Mouse (Mus musculus) forebrain, embryonic 15.5 days (tissue): ENCODE results near the gene Slc6a6. TPM values are rescaled to one million over a fixed set of nuclear protein-coding genes. Genes with fewer than 3 reads are reported as not detected.

Experiments used
- ATAC-seq: fragments of 200-750 bp; cut with Nextera tagmentation; replicated peaks from 2 replicates; pipeline ENCODE4 v1.8.0; 2017; ENCODE audit warnings: mild to moderate bottlenecking, moderate TSS enrichment, moderate library complexity
- H3K27ac ChIP-seq: fragments of 300-500 bp; sonication (generic); replicated peaks from 2 replicates; pipeline ENCODE4 v1.5.1; 2015; ENCODE audit warnings: mild to moderate bottlenecking, inconsistent platforms
- H3K27me3 ChIP-seq: fragments of 300-500 bp; sonication (generic); 2 replicates; pipeline ENCODE4 v1.6.1; 2015; ENCODE audit warnings: inconsistent platforms
- H3K36me3 ChIP-seq: fragments of 300-500 bp; sonication (generic); 2 replicates; pipeline ENCODE4 v1.6.1; 2015; ENCODE audit warnings: mild to moderate bottlenecking, inconsistent platforms
- H3K4me1 ChIP-seq: fragments of 300-500 bp; sonication (generic); 2 replicates; pipeline ENCODE4 v1.6.1; 2015; ENCODE audit warnings: inconsistent platforms
- H3K4me2 ChIP-seq: fragments of 300-500 bp; sonication (generic); replicated peaks from 2 replicates; pipeline ENCODE4 v1.6.1; 2015; ENCODE audit warnings: mild to moderate bottlenecking, inconsistent platforms
- H3K4me3 ChIP-seq: fragments of 300-500 bp; sonication (generic); 2 replicates; pipeline ENCODE4 v1.5.1; 2015; ENCODE audit warnings: mild to moderate bottlenecking, inconsistent platforms
- H3K9ac ChIP-seq: fragments of 300-500 bp; sonication (generic); replicated peaks from 2 replicates; pipeline ENCODE4 v1.6.1; 2015; ENCODE audit warnings: mild to moderate bottlenecking, inconsistent platforms
- H3K9me3 ChIP-seq: fragments of 300-500 bp; sonication (generic); 2 replicates; pipeline ENCODE4 v1.6.1; 2016; ENCODE audit warnings: inconsistent platforms
- WGBS: fragments of 180-500 bp; shearing (Covaris S2); methylation state at CpG from one replicate; pipeline ENCODE4 v1.1.7; 2015; ENCODE audit warnings: mixed read lengths; 5-methylcytosine and 5-hydroxymethylcytosine counted together
- polyA plus RNA-seq: library from polyadenylated mRNA; unstranded; fragments of >200 nt; fragmentation: Nextera tagmentation; extraction: Ambion mirVana; gene quantifications from 2 replicates; pipeline ENCODE4 v1.2.1, GENCODE M21; 2015

Slc6a6 gene
- polyA plus RNA-seq, 1 experiment from 2014 or later, result 94.2 TPM

DNA sequence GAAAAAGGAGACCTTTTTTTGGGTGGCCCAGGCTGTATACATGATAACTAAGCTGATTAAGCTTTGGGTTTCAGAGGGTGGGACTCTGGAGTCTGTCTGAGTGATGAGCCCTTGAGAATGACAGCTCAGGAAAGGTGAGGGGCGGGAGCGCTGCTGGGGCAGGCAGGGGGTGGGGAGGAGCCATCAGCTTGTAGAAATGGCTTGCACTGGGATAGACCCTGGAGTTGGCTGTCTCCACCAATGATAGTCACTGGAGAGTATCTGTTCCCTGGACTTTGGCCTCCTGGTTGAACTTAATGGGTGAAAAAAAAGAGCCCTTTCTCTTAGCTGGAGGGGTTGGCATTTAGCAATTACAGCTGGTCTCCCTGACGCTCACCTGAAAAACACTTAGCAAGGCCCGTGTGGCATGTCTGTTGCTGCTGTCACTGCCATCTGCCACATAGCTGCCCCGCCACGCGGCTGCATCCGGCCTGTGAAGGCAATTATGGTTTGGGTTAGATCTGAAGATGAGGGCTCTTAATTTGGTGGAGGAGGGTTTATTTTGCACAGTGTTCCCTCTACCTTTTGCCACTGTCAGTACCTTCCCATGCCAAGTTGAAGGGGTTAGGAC is 23.5 kb downstream of the Slc6a6 start:
- Histone ChIP-seq H3K36me3 (peaks cover 24% of the 10 kb centered on the region), H3K9ac (no peak overlapping the region), H3K4me2 (no peak overlapping the region), H3K4me3 (no peak overlapping the region), H3K4me1 (peaks cover 24% of the 10 kb centered on the region), H3K27ac (peak overlapping the region; percentile 87), H3K27me3 (no peaks in the 10 kb centered on the region), H3K9me3 (no peaks in the 10 kb centered on the region)
- 52% methylated on average over 8 of the region's 8 CpGs for WGBS
- 0 out of 2 replicates have a peak, but pooled peaks have one; percentile 26 for ATAC-seq

GRCm38 (mm10) chr6:91707886-91708564 is 24.2 kb downstream of the Slc6a6 start:
- Histone ChIP-seq H3K4me3 (no peak overlapping the region), H3K9ac (no peak overlapping the region), H3K27ac (peak overlapping the region; percentile 87), H3K9me3 (no peaks in the 10 kb centered on the region), H3K36me3 (peaks cover 24% of the 10 kb centered on the region), H3K4me2 (no peak overlapping the region), H3K4me1 (peaks cover 31% of the 10 kb centered on the region), H3K27me3 (no peaks in the 10 kb centered on the region)
- WGBS, result 48% methylated on average over 11 of the region's 11 CpGs
- ATAC-seq, result peak; percentile 34

DNA sequence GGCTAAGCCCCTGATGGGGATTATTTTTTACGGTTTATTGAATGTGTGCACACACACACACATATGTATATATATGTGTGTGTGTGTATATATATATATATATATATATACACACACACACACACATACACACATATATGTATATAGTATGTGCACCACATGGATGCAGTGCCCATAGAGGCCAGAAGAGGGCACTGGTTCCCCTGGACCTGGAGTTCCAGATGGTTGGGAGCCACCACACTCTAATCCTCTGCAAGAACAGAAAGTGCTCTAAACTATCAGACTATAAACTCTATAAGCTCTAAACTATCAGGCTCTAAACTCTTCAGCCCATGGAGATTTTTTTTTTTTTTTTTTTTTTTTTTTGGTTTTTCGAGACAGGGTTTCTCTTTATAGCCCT is 25.1 kb downstream of the Slc6a6 start:
- no peak overlapping the region for H3K4me3 ChIP-seq
- H3K9me3 ChIP-seq, result no peaks in the 10 kb centered on the region
- H3K36me3 ChIP-seq, result peaks cover 19% of the 10 kb centered on the region
- no peak overlapping the region for H3K9ac ChIP-seq
- H3K27me3 ChIP-seq, result no peaks in the 10 kb centered on the region
- 80% methylated on average over 2 of the region's 2 CpGs for WGBS
- peaks cover 40% of the 10 kb centered on the region for H3K4me1 ChIP-seq
- H3K4me2 ChIP-seq, result no peak overlapping the region
- peak overlapping the region; percentile 87 for H3K27ac ChIP-seq
- ATAC-seq, result no peak

GRCm38 (mm10) chr6:91710345-91710930 is 26.6 kb downstream of the Slc6a6 start:
- no peak overlapping the region for H3K27ac ChIP-seq
- H3K27me3 ChIP-seq, result no peaks in the 10 kb centered on the region
- no peak for ATAC-seq
- H3K4me3 ChIP-seq, result no peak overlapping the region
- WGBS, result 40% methylated on average over 6 of the region's 6 CpGs
- no peaks in the 10 kb centered on the region for H3K9me3 ChIP-seq
- no peak overlapping the region for H3K4me2 ChIP-seq
- H3K9ac ChIP-seq, result no peak overlapping the region
- peaks cover 9% of the 10 kb centered on the region; the same call in 1 of the 2 replicates for H3K36me3 ChIP-seq
- H3K4me1 ChIP-seq, result peaks cover 40% of the 10 kb centered on the region

GRCm38 (mm10) chr6:91712097-91712854 is 28.4 kb downstream of the Slc6a6 start:
- Histone ChIP-seq H3K4me3 (no peak overlapping the region), H3K36me3 (no peaks in the 10 kb centered on the region; the same call in 1 of the 2 replicates), H3K4me2 (no peak overlapping the region), H3K27me3 (no peaks in the 10 kb centered on the region), H3K9me3 (no peaks in the 10 kb centered on the region), H3K27ac (peak overlapping the region; percentile 44), H3K9ac (0 out of 2 replicates have a peak overlapping the region, but pooled peaks have one; percentile 13), H3K4me1 (peaks cover 37% of the 10 kb centered on the region)
- WGBS, result 46% methylated on average over 4 of the region's 4 CpGs
- ATAC-seq, result no peak

GRCm38 (mm10) chr6:91712855-91713331 is 29.0 kb downstream of the Slc6a6 start:
- H3K4me2 ChIP-seq, result no peak overlapping the region
- no peak overlapping the region for H3K4me3 ChIP-seq
- no peaks in the 10 kb centered on the region for H3K27me3 ChIP-seq
- 10% methylated on average over 10 of the region's 10 CpGs for WGBS
- H3K4me1 ChIP-seq, result peaks cover 33% of the 10 kb centered on the region
- peak overlapping the region; percentile 44 for H3K27ac ChIP-seq
- H3K36me3 ChIP-seq, result no peaks in the 10 kb centered on the region; the same call in 1 of the 2 replicates
- H3K9ac ChIP-seq, result no peak overlapping the region
- ATAC-seq, result no peak
- H3K9me3 ChIP-seq, result no peaks in the 10 kb centered on the region

DNA sequence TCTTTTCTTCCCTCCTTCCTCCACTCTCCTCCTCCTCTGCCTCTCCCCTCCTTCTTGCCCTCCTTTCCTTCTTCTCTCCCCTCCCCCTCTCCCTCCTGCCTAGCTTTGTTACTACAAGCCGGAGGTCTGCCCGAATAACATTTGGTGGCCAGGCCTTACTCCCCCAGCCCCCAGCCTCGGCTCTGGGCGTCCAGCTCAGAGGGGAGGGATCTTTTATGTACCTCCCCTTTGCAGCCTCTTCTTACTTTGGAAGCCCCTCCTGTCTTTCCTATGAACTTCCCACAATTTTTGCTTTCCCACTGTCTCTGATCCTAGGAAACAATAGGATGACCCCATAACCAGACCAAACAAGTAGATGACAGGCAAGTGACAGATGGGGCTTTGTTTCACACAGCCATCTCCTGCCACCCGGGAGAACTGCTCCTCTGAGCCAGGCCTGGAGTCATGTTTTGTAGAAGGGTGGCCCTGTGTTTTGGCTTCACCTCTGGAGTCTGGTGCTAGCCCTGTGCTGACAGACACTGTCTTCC is 29.6 kb downstream of the Slc6a6 start:
- H3K27ac ChIP-seq, result peak overlapping the region; percentile 44
- ATAC-seq, result no peak
- WGBS, result 5% methylated on average over 5 of the region's 5 CpGs

GRCm38 (mm10) chr6:91715023-91715422 is 31.2 kb downstream of the Slc6a6 start:
- H3K4me1 ChIP-seq, result peaks cover 46% of the 10 kb centered on the region
- H3K9ac ChIP-seq, result no peak overlapping the region
- no peaks in the 10 kb centered on the region for H3K9me3 ChIP-seq
- H3K4me3 ChIP-seq, result no peak overlapping the region
- H3K27ac ChIP-seq, result no peak overlapping the region
- no peak overlapping the region for H3K4me2 ChIP-seq
- no peaks in the 10 kb centered on the region for H3K27me3 ChIP-seq
- WGBS, result 85% methylated on average over 8 of the region's 8 CpGs
- no peaks in the 10 kb centered on the region; the same call in 1 of the 2 replicates for H3K36me3 ChIP-seq
- no peak for ATAC-seq

More for the DNA sequence above, 29.6 kb downstream of the Slc6a6 start:
- no peaks in the 10 kb centered on the region; the same call in 1 of the 2 replicates for H3K36me3 ChIP-seq
- no peak overlapping the region for H3K4me3 ChIP-seq
- H3K9ac ChIP-seq, result no peak overlapping the region
- H3K4me2 ChIP-seq, result no peak overlapping the region
- peaks cover 33% of the 10 kb centered on the region for H3K4me1 ChIP-seq
- H3K9me3 ChIP-seq, result no peaks in the 10 kb centered on the region
- H3K27me3 ChIP-seq, result no peaks in the 10 kb centered on the region

- WGBS, result 80% methylated on average over 6 of the region's 6 CpGs
These were observed 32.3 kb downstream of the Slc6a6 start for GRCm38 (mm10) chr6:91715988-91716810.

GRCm38 (mm10) chr6:91718067-91718466 is 34.2 kb downstream of the Slc6a6 start:
- Histone ChIP-seq H3K4me1 (peaks cover 46% of the 10 kb centered on the region), H3K9ac (no peak overlapping the region), H3K4me2 (no peak overlapping the region), H3K27me3 (no peaks in the 10 kb centered on the region), H3K27ac (peak overlapping the region; percentile 88), H3K9me3 (no peaks in the 10 kb centered on the region), H3K4me3 (no peak overlapping the region), H3K36me3 (peaks cover 2% of the 10 kb centered on the region)
- 81% methylated on average over 2 of the region's 2 CpGs for WGBS
- no peak for ATAC-seq

More at GRCm38 (mm10) chr6:91715988-91716810, 32.3 kb downstream of the Slc6a6 start:
- no peak for ATAC-seq
- Histone ChIP-seq H3K9ac (no peak overlapping the region), H3K27ac (no peak overlapping the region), H3K36me3 (no peaks in the 10 kb centered on the region; the same call in 1 of the 2 replicates), H3K4me2 (no peak overlapping the region), H3K27me3 (no peaks in the 10 kb centered on the region), H3K4me1 (peaks cover 56% of the 10 kb centered on the region), H3K9me3 (no peaks in the 10 kb centered on the region), H3K4me3 (no peak overlapping the region)

DNA sequence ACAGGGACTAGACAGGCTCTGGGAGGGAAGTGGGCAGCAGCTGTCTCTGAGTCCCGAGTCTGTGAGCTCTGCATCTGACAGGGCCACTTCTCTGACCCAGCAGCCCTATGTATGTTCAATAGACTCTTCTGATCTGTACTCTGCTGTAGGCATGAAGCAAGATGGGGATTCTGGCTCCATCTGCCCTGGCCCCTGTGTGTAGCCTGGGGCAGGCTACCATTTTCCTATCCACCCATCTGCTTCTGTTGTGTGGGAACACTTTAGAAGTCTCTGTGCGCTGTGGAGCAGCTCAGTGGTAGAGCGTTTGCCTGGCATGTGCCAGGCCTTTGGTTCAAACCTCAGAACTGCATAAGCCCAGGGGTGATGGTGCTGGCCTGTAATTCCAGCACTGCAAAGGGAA is 34.8 kb downstream of the Slc6a6 start:
- WGBS, result 44% methylated on average over 3 of the region's 3 CpGs
- Histone ChIP-seq H3K27me3 (no peaks in the 10 kb centered on the region), H3K36me3 (peaks cover 7% of the 10 kb centered on the region), H3K4me3 (no peak overlapping the region), H3K9me3 (no peaks in the 10 kb centered on the region), H3K4me1 (peaks cover 40% of the 10 kb centered on the region), H3K27ac (peak overlapping the region; percentile 88), H3K9ac (no peak overlapping the region), H3K4me2 (no peak overlapping the region)
- ATAC-seq, result peak; percentile 18; the same call in 1 of the 2 replicates
